Mouse (Mus musculus) liver, embryonic 14.5 days (tissue): ENCODE measurements around the gene Tns3.

Experiments used
- CTCF ChIP-seq: IDR thresholded peaks from 2 replicates; pipeline ENCODE4 v1.5.1; 2016; ENCODE audit warnings: antibody characterized with exemption, low read depth, control low read depth
- EP300 ChIP-seq: IDR thresholded peaks from 2 replicates; pipeline ENCODE4 v1.6.1; 2016; ENCODE audit warnings: antibody characterized with exemption, low read depth

DNA sequence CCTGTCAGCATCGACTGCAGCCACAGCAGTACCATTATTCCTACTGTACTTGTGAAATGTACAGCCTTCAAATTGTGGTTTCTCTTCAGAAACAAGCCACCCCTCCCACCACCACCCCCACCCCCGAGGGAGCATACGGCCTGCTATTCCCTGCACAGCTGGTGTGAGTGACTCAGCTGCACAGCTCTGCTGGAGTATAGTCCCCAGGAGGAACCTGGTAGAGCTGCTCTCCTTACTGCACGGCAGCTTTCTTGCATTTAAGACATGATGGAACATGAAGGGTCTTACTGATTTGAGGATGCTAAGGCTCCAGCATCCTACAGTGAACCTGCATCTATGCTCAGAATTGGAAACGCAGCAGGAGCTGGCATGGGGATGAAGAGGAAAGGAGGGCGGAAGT, 176.1 kb downstream of the Tns3 start:
- TF ChIP-seq EP300 (no peak), CTCF (no peak)
